Mouse (Mus musculus): ENCODE data around the gene Lrrc2. TPM values are rescaled to one million over a fixed set of nuclear protein-coding genes. Genes with fewer than 3 reads are reported as not detected.

Gene Lrrc2
- polyA plus RNA-seq (2015; fragmentation: Nextera tagmentation; extraction: Ambion mirVana), result 0.06 and 0.16 TPM in 2 replicates

DNA sequence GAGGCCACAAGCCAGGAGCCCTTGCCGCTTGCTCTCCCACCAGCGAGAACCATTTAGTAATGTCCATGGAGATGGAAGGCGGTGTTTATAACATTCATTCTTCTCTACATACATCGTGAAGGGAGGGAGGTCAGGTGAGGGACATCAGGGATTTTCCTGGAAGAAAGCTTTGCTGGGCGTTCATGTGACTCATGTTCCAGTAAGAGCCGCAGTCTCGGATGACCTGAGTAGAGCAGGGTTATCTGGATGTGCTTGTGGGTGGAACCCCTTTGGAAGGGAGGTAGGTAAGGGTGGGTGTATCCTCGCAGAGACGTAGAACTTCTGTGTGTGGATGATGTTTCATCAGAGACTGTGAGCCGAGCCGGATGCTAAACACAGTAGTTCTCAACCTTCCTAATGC, at the start of gene Lrrc2:
Lrrc2 (plus strand) TSS at position 149 of the 400 bp plus-strand sequence.
- no peak for ATAC-seq

DNA sequence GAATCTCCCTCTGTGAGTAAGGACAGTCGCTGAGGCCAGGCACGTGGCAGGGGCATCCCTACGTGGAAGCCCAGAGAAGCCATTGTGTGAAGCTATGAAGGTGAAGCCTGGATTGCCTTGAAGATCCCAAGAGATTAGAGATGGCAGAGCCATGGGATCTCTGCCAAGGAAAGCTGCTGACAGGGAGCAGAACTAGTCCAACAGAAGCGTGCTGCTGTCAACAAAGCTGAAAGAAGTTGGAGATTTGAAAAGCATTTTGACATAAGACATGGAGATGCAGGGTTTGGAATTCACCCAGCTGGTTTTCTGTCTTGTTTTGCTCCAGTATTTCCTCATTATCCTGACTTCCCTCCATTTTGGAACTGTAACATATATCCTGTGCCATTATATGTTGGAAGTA, 49.1 kb upstream of the Lrrc2 start:
- no peaks in the 10 kb centered on the region for H3K9me3 ChIP-seq (ENCODE audit: control insufficient read depth, low read length)
- H3K4me3 ChIP-seq (ENCODE audit: low read length), result no peak overlapping the region
- 77% methylated on average over 4 of the region's 4 CpGs for WGBS
- H3K27ac ChIP-seq (ENCODE audit: low read length), result no peak overlapping the region
- no peak overlapping the region for H3K4me2 ChIP-seq (ENCODE audit: low read depth, low read length)
- no peaks in the 10 kb centered on the region for H3K36me3 ChIP-seq (ENCODE audit: control insufficient read depth, insufficient read depth, low read length)
- no peaks in the 10 kb centered on the region for H3K4me1 ChIP-seq (ENCODE audit: control insufficient read depth, insufficient read depth, low read length)
- no peak for ATAC-seq
- no peaks in the 10 kb centered on the region for H3K27me3 ChIP-seq (replicated peaks; ENCODE audit: control insufficient read depth, insufficient read depth, low read length)
- H3K9ac ChIP-seq (ENCODE audit: low read depth, low read length), result no peak overlapping the region

More for the DNA sequence above, at the start of gene Lrrc2:
- H3K4me1 ChIP-seq (ENCODE audit: control insufficient read depth, insufficient read depth, low read length), result no peaks in the 10 kb centered on the region
- H3K36me3 ChIP-seq (ENCODE audit: control insufficient read depth, insufficient read depth, low read length), result no peaks in the 10 kb centered on the region
- H3K9me3 ChIP-seq (ENCODE audit: control insufficient read depth, low read length), result no peaks in the 10 kb centered on the region
- WGBS, result 71% methylated on average over 11 of the region's 11 CpGs
- H3K27ac ChIP-seq (ENCODE audit: low read length), result no peak within 1 kb of the TSS
- no peak within 1 kb of the TSS for H3K4me3 ChIP-seq (ENCODE audit: low read length)
- no peak within 1 kb of the TSS for H3K4me2 ChIP-seq (ENCODE audit: low read depth, low read length)
- peaks cover 8% of the 10 kb centered on the region for H3K27me3 ChIP-seq (replicated peaks; ENCODE audit: control insufficient read depth, insufficient read depth, low read length)
- H3K9ac ChIP-seq (ENCODE audit: low read depth, low read length), result no peak within 1 kb of the TSS

- H3K27ac ChIP-seq (ENCODE audit: low read length), result no peak overlapping the region
- WGBS, result 90% methylated on average over 11 of the region's 11 CpGs
- H3K4me1 ChIP-seq (ENCODE audit: control insufficient read depth, insufficient read depth, low read length), result no peaks in the 10 kb centered on the region
- no peaks in the 10 kb centered on the region for H3K9me3 ChIP-seq (ENCODE audit: control insufficient read depth, low read length)
- no peak for ATAC-seq
- no peak overlapping the region for H3K9ac ChIP-seq (ENCODE audit: low read depth, low read length)
- H3K4me3 ChIP-seq (ENCODE audit: low read length), result no peak overlapping the region
- no peaks in the 10 kb centered on the region for H3K36me3 ChIP-seq (ENCODE audit: control insufficient read depth, insufficient read depth, low read length)
- H3K4me2 ChIP-seq (ENCODE audit: low read depth, low read length), result no peak overlapping the region
- H3K27me3 ChIP-seq (replicated peaks; ENCODE audit: control insufficient read depth, insufficient read depth, low read length), result no peaks in the 10 kb centered on the region
Observed at GRCm38 (mm10) chr9:110907201-110907837, 44.0 kb upstream of the Lrrc2 start.

- no peak for ATAC-seq
- H3K9me3 ChIP-seq (ENCODE audit: control insufficient read depth, low read length), result no peaks in the 10 kb centered on the region
- no peaks in the 10 kb centered on the region for H3K27me3 ChIP-seq (replicated peaks; ENCODE audit: control insufficient read depth, insufficient read depth, low read length)
- H3K4me1 ChIP-seq (ENCODE audit: control insufficient read depth, insufficient read depth, low read length), result no peaks in the 10 kb centered on the region
- H3K36me3 ChIP-seq (ENCODE audit: control insufficient read depth, insufficient read depth, low read length), result no peaks in the 10 kb centered on the region
- no peak overlapping the region for H3K27ac ChIP-seq (ENCODE audit: low read length)
- H3K4me2 ChIP-seq (ENCODE audit: low read depth, low read length), result no peak overlapping the region
- H3K9ac ChIP-seq (ENCODE audit: low read depth, low read length), result no peak overlapping the region
- 82% methylated on average over 4 of the region's 4 CpGs for WGBS
- H3K4me3 ChIP-seq (ENCODE audit: low read length), result no peak overlapping the region
Observed at GRCm38 (mm10) chr9:110907838-110908630, 43.3 kb upstream of the Lrrc2 start.

DNA sequence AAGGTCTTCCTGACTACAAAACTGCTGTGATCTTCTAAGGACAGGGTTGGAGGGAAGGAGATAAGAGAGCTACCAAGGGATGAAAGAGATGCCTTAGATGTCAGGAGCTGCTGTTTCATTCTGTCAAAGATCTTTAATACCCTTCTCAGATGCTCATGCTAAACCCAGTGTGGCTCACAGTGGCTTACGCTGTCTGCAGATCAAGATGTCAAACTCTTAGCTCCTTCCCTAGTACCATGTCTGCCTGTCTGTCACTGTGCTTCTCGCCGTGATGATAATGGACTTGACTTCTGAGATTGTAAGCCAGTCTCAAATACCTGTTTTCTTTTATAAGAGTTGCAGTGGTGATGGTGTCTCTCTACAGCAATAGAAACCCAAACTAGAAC, 42.7 kb upstream of the Lrrc2 start:
- H3K4me3 ChIP-seq (ENCODE audit: low read length), result no peak overlapping the region
- H3K9ac ChIP-seq (ENCODE audit: low read depth, low read length), result no peak overlapping the region
- H3K27ac ChIP-seq (ENCODE audit: low read length), result no peak overlapping the region
- no peak for ATAC-seq
- H3K36me3 ChIP-seq (ENCODE audit: control insufficient read depth, insufficient read depth, low read length), result no peaks in the 10 kb centered on the region
- H3K27me3 ChIP-seq (replicated peaks; ENCODE audit: control insufficient read depth, insufficient read depth, low read length), result no peaks in the 10 kb centered on the region
- no peaks in the 10 kb centered on the region for H3K4me1 ChIP-seq (ENCODE audit: control insufficient read depth, insufficient read depth, low read length)
- WGBS, result 95% methylated on average over 3 of the region's 3 CpGs
- no peaks in the 10 kb centered on the region for H3K9me3 ChIP-seq (ENCODE audit: control insufficient read depth, low read length)
- no peak overlapping the region for H3K4me2 ChIP-seq (ENCODE audit: low read depth, low read length)

- Histone ChIP-seq H3K4me1 (ENCODE audit: control insufficient read depth, insufficient read depth, low read length) (no peaks in the 10 kb centered on the region), H3K27me3 (replicated peaks; ENCODE audit: control insufficient read depth, insufficient read depth, low read length) (no peaks in the 10 kb centered on the region), H3K4me3 (ENCODE audit: low read length) (no peak overlapping the region), H3K4me2 (ENCODE audit: low read depth, low read length) (no peak overlapping the region), H3K9me3 (ENCODE audit: control insufficient read depth, low read length) (no peaks in the 10 kb centered on the region), H3K9ac (ENCODE audit: low read depth, low read length) (no peak overlapping the region), H3K36me3 (ENCODE audit: control insufficient read depth, insufficient read depth, low read length) (no peaks in the 10 kb centered on the region), H3K27ac (ENCODE audit: low read length) (no peak overlapping the region)
- no peak for ATAC-seq
- whole genome bisulfite sequencing, result 73% methylated on average over 6 of the region's 6 CpGs
Observed at GRCm38 (mm10) chr9:110909371-110909967, 41.9 kb upstream of the Lrrc2 start.

DNA sequence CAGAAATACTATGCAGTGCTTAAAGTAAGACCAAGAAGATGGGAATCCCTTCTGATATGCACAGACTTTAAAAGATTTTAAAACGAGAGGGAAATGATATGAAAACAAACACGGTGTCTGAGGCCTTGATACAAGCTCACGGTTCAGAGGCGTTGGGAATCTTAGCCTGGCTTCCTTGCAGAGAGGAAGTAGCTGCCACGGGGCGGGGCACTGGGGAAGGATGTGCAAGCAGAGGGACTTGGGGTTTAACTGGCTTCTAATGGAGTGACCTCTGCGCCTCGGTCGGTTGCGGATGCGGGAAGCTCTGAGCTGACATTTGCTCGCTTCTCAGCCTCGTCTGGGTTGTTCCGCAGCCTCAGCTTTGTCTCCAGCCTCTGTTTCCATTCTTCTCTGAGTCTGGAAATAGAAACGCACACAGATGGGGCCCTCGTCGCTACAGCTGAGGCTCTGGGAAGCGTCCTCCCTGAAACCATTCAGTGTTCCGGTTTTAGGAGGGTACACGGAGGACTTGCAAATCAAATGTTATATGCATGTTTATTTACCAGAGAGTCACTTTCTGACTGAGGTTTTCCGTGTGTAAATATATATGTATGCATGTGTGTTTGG, 36.6 kb upstream of the Lrrc2 start:
- H3K9me3 ChIP-seq (ENCODE audit: control insufficient read depth, low read length), result no peaks in the 10 kb centered on the region
- H3K4me2 ChIP-seq (ENCODE audit: low read depth, low read length), result no peak overlapping the region
- no peaks in the 10 kb centered on the region for H3K27me3 ChIP-seq (replicated peaks; ENCODE audit: control insufficient read depth, insufficient read depth, low read length)
- H3K4me3 ChIP-seq (ENCODE audit: low read length), result no peak overlapping the region
- 57% methylated on average over 21 of the region's 21 CpGs for WGBS
- H3K4me1 ChIP-seq (ENCODE audit: control insufficient read depth, insufficient read depth, low read length), result no peaks in the 10 kb centered on the region
- no peaks in the 10 kb centered on the region for H3K36me3 ChIP-seq (ENCODE audit: control insufficient read depth, insufficient read depth, low read length)
- no peak overlapping the region for H3K9ac ChIP-seq (ENCODE audit: low read depth, low read length)
- no peak overlapping the region for H3K27ac ChIP-seq (ENCODE audit: low read length)
- ATAC-seq, result no peak

- no peaks in the 10 kb centered on the region for H3K27me3 ChIP-seq (replicated peaks; ENCODE audit: control insufficient read depth, insufficient read depth, low read length)
- H3K27ac ChIP-seq (ENCODE audit: low read length), result no peak overlapping the region
- H3K4me3 ChIP-seq (ENCODE audit: low read length), result no peak overlapping the region
- ATAC-seq, result no peak
- no peak overlapping the region for H3K4me2 ChIP-seq (ENCODE audit: low read depth, low read length)
- H3K4me1 ChIP-seq (ENCODE audit: control insufficient read depth, insufficient read depth, low read length), result no peaks in the 10 kb centered on the region
- no peaks in the 10 kb centered on the region for H3K9me3 ChIP-seq (ENCODE audit: control insufficient read depth, low read length)
- H3K36me3 ChIP-seq (ENCODE audit: control insufficient read depth, insufficient read depth, low read length), result no peaks in the 10 kb centered on the region
- 56% methylated on average over 8 of the region's 8 CpGs for WGBS
- no peak overlapping the region for H3K9ac ChIP-seq (ENCODE audit: low read depth, low read length)
Observed at GRCm38 (mm10) chr9:110915466-110915865, 35.9 kb upstream of the Lrrc2 start.

DNA sequence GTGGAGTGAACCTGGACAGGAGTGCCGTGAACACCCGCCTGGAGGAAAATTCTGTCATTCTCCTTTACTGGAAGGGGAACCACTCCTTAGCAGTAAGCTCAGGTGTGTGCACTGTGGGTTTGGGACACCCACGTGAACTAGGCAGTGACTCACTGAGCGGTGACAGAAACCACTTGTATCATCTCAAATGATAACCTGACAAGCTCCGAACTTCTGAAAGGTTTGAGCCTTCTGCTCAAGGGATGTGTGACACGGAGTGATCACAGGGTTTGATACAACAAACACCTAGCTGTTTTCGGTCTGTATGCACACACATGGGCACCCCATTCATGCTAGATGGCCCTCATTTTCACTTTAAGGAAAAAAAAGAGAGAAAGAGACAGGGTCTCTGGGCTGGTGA, 34.6 kb upstream of the Lrrc2 start, which contains the start of gene Fam240a:
Fam240a (minus strand) TSS at position 76 of the 400 bp plus-strand sequence.
- no peaks in the 10 kb centered on the region for H3K9me3 ChIP-seq (ENCODE audit: control insufficient read depth, low read length)
- no peak within 1 kb of the TSS for H3K4me3 ChIP-seq (ENCODE audit: low read length)
- WGBS, result 92% methylated on average over 7 of the region's 7 CpGs
- no peak within 1 kb of the TSS for H3K4me2 ChIP-seq (ENCODE audit: low read depth, low read length)
- H3K27ac ChIP-seq (ENCODE audit: low read length), result no peak within 1 kb of the TSS
- H3K36me3 ChIP-seq (ENCODE audit: control insufficient read depth, insufficient read depth, low read length), result no peaks in the 10 kb centered on the region
- no peaks in the 10 kb centered on the region for H3K4me1 ChIP-seq (ENCODE audit: control insufficient read depth, insufficient read depth, low read length)
- no peak within 1 kb of the TSS for H3K9ac ChIP-seq (ENCODE audit: low read depth, low read length)
- no peak for ATAC-seq
- no peaks in the 10 kb centered on the region for H3K27me3 ChIP-seq (replicated peaks; ENCODE audit: control insufficient read depth, insufficient read depth, low read length)
